Mouse (Mus musculus): ENCODE results near the gene Hist1h2bf. TPM values are rescaled to one million over a fixed set of nuclear protein-coding genes. Genes with fewer than 3 reads are reported as not detected.

Gene Hist1h2bf
- polyA plus RNA-seq, 2 experiments from 2014 or later: not detected

Other genes starting within 250 kb of the Hist1h2bf start
- 10 to 100 TPM; 22.2 to 25.5 TPM for gene Zfp322a, start 205.0 kb downstream of the Hist1h2bf start, polyA plus RNA-seq (2017; shearing (Covaris generic))
- 10 to 100 TPM; 10.1 to 11.6 TPM for gene Abt1, start 150.3 kb downstream of the Hist1h2bf start, polyA plus RNA-seq (2017; shearing (Covaris generic))
- not detected for gene Btn1a1, start 108.3 kb downstream of the Hist1h2bf start, polyA plus RNA-seq (2017; shearing (Covaris generic))
- under 1 TPM in 1 of 2 experiments, not detected in 1; 0.12 TPM for gene Btn2a2, start 85.3 kb downstream of the Hist1h2bf start, polyA plus RNA-seq (2017; shearing (Covaris generic))
- 1 to 10 TPM; 1.3 to 4.8 TPM for gene Hist1h4h, start 43.1 kb downstream of the Hist1h2bf start, polyA plus RNA-seq (2017; shearing (Covaris generic))
- not detected for gene Hist1h2af, start 40.3 kb downstream of the Hist1h2bf start, polyA plus RNA-seq (2017; shearing (Covaris generic))
- gene Hist1h3g, start 38.8 kb downstream of the Hist1h2bf start, polyA plus RNA-seq (2017; shearing (Covaris generic)): not detected
- under 1 TPM; 0.27 to 0.59 TPM for gene Hist1h2bh, start 30.8 kb downstream of the Hist1h2bf start, polyA plus RNA-seq (2017; shearing (Covaris generic))
- under 1 TPM; 0.41 to 0.84 TPM for gene Hist1h3f, start 30.1 kb downstream of the Hist1h2bf start, polyA plus RNA-seq (2017; shearing (Covaris generic))
- 1 to 10 TPM in 1 of 2 experiments, not detected in 1; 2.0 TPM for gene Hist1h4f, start 22.5 kb downstream of the Hist1h2bf start, polyA plus RNA-seq (2017; shearing (Covaris generic))
- under 1 TPM; 0.64 to 0.98 TPM for gene Hist1h1d, start 20.9 kb downstream of the Hist1h2bf start, polyA plus RNA-seq (2017; shearing (Covaris generic))
- 1 to 10 TPM; 1.4 to 5.5 TPM for gene Hist1h3e, start 11.8 kb downstream of the Hist1h2bf start, polyA plus RNA-seq (2017; shearing (Covaris generic))
- gene Hist1h2ae, start 3.0 kb downstream of the Hist1h2bf start, polyA plus RNA-seq (2017; shearing (Covaris generic)): 10 to 100 TPM in 1 of 2 experiments, 1 to 10 TPM in 1; 7.7 to 16.3 TPM
- gene Hist1h2bg, start 2.8 kb downstream of the Hist1h2bf start, polyA plus RNA-seq (2017; shearing (Covaris generic)): 1 to 10 TPM; 2.7 to 5.0 TPM
- under 1 TPM in 1 of 2 experiments, not detected in 1; 0.38 TPM for gene Hist1h2ad, start 185 bp upstream of the Hist1h2bf start, polyA plus RNA-seq (2017; shearing (Covaris generic))
- under 1 TPM in 1 of 2 experiments, not detected in 1; 0.44 TPM for gene Hist1h3d, start 1.6 kb upstream of the Hist1h2bf start, polyA plus RNA-seq (2017; shearing (Covaris generic))
- 10 to 100 TPM; 23.0 to 41.6 TPM for gene Hist1h4d, start 7.4 kb upstream of the Hist1h2bf start, polyA plus RNA-seq (2017; shearing (Covaris generic))
- 1 to 10 TPM; 1.2 to 1.4 TPM for gene Hist1h2be, start 46.9 kb upstream of the Hist1h2bf start, polyA plus RNA-seq (2017; shearing (Covaris generic))
- gene Hist1h1e, start 48.4 kb upstream of the Hist1h2bf start, polyA plus RNA-seq (2017; shearing (Covaris generic)): 10 to 100 TPM in 1 of 2 experiments, 1 to 10 TPM in 1; 7.1 to 18.0 TPM
- gene Hist1h2ac, start 109.8 kb upstream of the Hist1h2bf start, polyA plus RNA-seq (2017; shearing (Covaris generic)): under 1 TPM; 0.55 to 0.80 TPM
- 1 to 10 TPM; 3.0 to 4.1 TPM for gene Hist1h2bc, start 110.0 kb upstream of the Hist1h2bf start, polyA plus RNA-seq (2017; shearing (Covaris generic))
- under 1 TPM in 1 of 2 experiments, not detected in 1; 0.38 TPM for gene Hist1h1t, start 121.6 kb upstream of the Hist1h2bf start, polyA plus RNA-seq (2017; shearing (Covaris generic))
- gene Hist1h4c, start 124.3 kb upstream of the Hist1h2bf start, polyA plus RNA-seq (2017; shearing (Covaris generic)): 1 to 10 TPM; 3.3 to 6.0 TPM
- gene Hfe, start 136.7 kb upstream of the Hist1h2bf start, polyA plus RNA-seq (2017; shearing (Covaris generic)): 1 to 10 TPM; 1.3 to 2.6 TPM
- 10 to 100 TPM; 13.3 to 18.7 TPM for gene Hist1h1c, start 164.6 kb upstream of the Hist1h2bf start, polyA plus RNA-seq (2017; shearing (Covaris generic))
- 1 to 10 TPM; 2.7 to 3.1 TPM for gene Hist1h3c, start 171.4 kb upstream of the Hist1h2bf start, polyA plus RNA-seq (2017; shearing (Covaris generic))
- 1 to 10 TPM; 1.1 to 2.8 TPM for gene Hist1h2bb, start 172.5 kb upstream of the Hist1h2bf start, polyA plus RNA-seq (2017; shearing (Covaris generic))
- 1 to 10 TPM; 4.6 to 7.2 TPM for gene Hist1h2ab, start 176.9 kb upstream of the Hist1h2bf start, polyA plus RNA-seq (2017; shearing (Covaris generic))
- gene Hist1h3b, start 178.1 kb upstream of the Hist1h2bf start, polyA plus RNA-seq (2017; shearing (Covaris generic)): 1 to 10 TPM in 1 of 2 experiments, not detected in 1; 1.4 TPM
- 1 to 10 TPM; 5.4 to 5.6 TPM for gene Hist1h4b, start 182.8 kb upstream of the Hist1h2bf start, polyA plus RNA-seq (2017; shearing (Covaris generic))
- not detected for gene Hist1h4a, start 187.0 kb upstream of the Hist1h2bf start, polyA plus RNA-seq (2017; shearing (Covaris generic))
- 1 to 10 TPM; 5.1 TPM for gene Hist1h3a, start 188.2 kb upstream of the Hist1h2bf start, polyA plus RNA-seq (2017; shearing (Covaris generic))
- 1 to 10 TPM; 2.5 to 3.0 TPM for gene Hist1h1a, start 189.5 kb upstream of the Hist1h2bf start, polyA plus RNA-seq (2017; shearing (Covaris generic))
- under 1 TPM in 1 of 2 experiments, not detected in 1; 0.17 TPM for gene Trim38, start 195.7 kb upstream of the Hist1h2bf start, polyA plus RNA-seq (2017; shearing (Covaris generic))
- under 1 TPM in 1 of 2 experiments, not detected in 1; 0.09 TPM for gene Slc17a2, start 232.8 kb upstream of the Hist1h2bf start, polyA plus RNA-seq (2017; shearing (Covaris generic))

All from activated CD4-positive, CD25-positive, alpha-beta regulatory T cell (primary cell).